Mouse (Mus musculus) fat pad, adult 2 months (tissue): Measurements from ENCODE around the gene Hspbp1.

Experiments
- DNase-seq: peaks from one replicate; pipeline ENCODE4 v3.0.0-alpha.2; 2011; ENCODE audit warnings: low read depth, low spot score; ENCODE audit errors: extremely low read depth

Gene Hspbp1

GRCm38 (mm10) chr7:4641155-4641554 lies 43.7 kb downstream of the Hspbp1 start:
- no peak for DNase-seq

- no peak for DNase-seq
Measured at GRCm38 (mm10) chr7:4636179-4636578, 48.7 kb downstream of the Hspbp1 start.

- no peak for DNase-seq
Measured at GRCm38 (mm10) chr7:4631031-4631430, 53.8 kb downstream of the Hspbp1 start, which contains the start of gene Tmem86b. Gene Tmem86b (minus strand): TSS chr7:4631422.

GRCm38 (mm10) chr7:4630198-4630597 lies 54.7 kb downstream of the Hspbp1 start:
- no peak for DNase-seq

GRCm38 (mm10) chr7:4629586-4629985 lies 55.3 kb downstream of the Hspbp1 start:
- no peak for DNase-seq

GRCm38 (mm10) chr7:4625928-4626327 lies 58.9 kb downstream of the Hspbp1 start:
- DNase-seq, result no peak

- DNase-seq, result no peak
Measured at GRCm38 (mm10) chr7:4624343-4624742, 60.5 kb downstream of the Hspbp1 start.

- no peak for DNase-seq
Measured at GRCm38 (mm10) chr7:4623544-4624189, 61.2 kb downstream of the Hspbp1 start.

- DNase-seq, result no peak
Measured at GRCm38 (mm10) chr7:4619979-4620378, 64.9 kb downstream of the Hspbp1 start.

- DNase-seq, result no peak
Measured at GRCm38 (mm10) chr7:4613740-4614403, 71.0 kb downstream of the Hspbp1 start.

GRCm38 (mm10) chr7:4612956-4613355 lies 71.9 kb downstream of the Hspbp1 start:
- no peak for DNase-seq

GRCm38 (mm10) chr7:4612386-4612785 lies 72.5 kb downstream of the Hspbp1 start:
- DNase-seq, result no peak

GRCm38 (mm10) chr7:4611921-4612341 lies 72.9 kb downstream of the Hspbp1 start:
- no peak for DNase-seq

GRCm38 (mm10) chr7:4611511-4611910 lies 73.4 kb downstream of the Hspbp1 start:
- DNase-seq, result no peak
